Mouse (Mus musculus) frontal cortex, postnatal 36 days (tissue): ENCODE measurements around the gene Prkcb.

ENCODE experiments used
- DNase-seq, 2 experiments: peaks; one replicate each; pipeline ENCODE4 v3.0.0; 2022; ENCODE audit warnings: low spot score in 2 of 2

The Prkcb gene

DNA sequence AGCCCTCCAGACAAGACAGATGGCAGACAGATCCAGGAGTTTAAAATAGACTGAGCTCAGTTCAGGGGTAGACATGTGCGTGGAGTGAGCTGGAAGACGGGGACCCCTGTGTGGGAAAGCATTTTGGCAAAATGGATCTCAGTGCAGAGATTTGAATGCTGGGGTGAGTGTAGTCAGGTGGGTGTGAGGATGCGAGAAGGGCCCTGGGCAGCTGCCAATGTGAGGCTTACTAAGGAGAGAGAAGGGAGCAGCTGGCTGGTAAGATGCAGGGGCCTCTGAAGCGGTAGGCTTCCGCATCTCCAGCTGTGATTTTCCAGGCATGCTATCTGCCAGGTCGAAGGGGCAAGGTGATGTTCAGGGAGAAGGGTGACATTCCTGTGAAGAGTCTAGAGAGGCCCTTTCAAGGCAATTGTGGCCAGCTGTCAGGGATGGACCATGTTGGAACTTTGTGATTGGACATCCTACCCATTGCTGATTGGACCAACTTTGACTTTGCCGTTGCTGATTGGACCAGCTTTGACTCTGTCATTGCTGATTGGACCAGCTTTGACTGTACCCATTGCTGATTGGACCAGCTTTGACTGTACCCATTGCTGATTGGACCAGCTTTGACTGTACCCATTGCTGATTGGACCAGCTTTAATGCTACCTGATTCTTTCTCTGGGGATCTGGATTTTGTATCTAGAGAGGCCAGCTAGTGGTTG, 78.9 kb downstream of the Prkcb start:
- DNase-seq = peak in 1 of 2 experiments; percentile 63

DNA sequence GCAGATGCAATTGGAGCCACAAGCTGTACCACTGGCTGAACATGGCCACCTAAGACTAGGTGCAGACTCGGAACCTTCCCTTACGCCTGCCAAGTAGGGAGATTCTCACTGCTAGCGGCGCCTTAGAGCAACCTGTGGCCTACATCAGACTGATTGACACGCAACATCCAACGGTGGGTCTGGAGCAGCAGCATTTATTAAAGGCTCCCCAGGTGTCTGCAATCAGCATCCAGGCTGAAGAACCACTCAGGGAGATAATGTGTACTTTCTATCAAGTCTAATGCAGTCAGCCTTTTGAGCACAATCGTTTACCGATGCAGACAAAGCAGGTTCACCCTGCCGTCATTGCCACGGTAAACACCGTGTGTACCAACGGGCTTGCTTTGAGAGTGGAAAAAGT, 81.9 kb downstream of the Prkcb start:
- no peak for DNase-seq

GRCm38 (mm10) chr7:122371947-122372346, 83.4 kb downstream of the Prkcb start:
- no peak for DNase-seq

- DNase-seq = no peak
These were observed 83.8 kb downstream of the Prkcb start for GRCm38 (mm10) chr7:122372349-122372748.

- DNase-seq = no peak
These were observed 88.3 kb downstream of the Prkcb start for GRCm38 (mm10) chr7:122376845-122377244.

- no peak for DNase-seq
These were observed 89.4 kb downstream of the Prkcb start for GRCm38 (mm10) chr7:122377967-122378366.

DNA sequence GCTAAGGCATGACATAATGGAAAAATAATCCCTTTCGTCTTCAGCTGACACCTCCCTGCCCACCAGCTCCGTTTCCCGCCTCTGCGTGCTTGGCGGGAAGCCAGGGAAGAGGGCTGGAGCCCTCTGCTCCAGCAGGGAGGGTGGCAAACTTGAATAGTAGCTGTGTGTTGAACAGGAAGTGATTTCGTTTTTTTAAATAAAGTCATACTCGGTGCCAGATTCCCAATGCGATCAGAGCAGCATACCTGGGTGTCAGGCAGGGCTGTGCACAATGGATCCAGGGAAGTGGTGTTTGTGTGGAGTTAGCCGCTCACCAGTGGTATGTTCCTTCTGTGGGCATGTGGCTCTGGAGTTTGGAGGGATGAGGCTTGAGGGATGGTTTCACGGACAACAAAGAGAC, 89.9 kb downstream of the Prkcb start:
- no peak for DNase-seq

- DNase-seq = no peak
These were observed 90.7 kb downstream of the Prkcb start for GRCm38 (mm10) chr7:122379292-122379691.

- DNase-seq = no peak
These were observed 92.0 kb downstream of the Prkcb start for GRCm38 (mm10) chr7:122380336-122381130.

GRCm38 (mm10) chr7:122381560-122381959, 93.0 kb downstream of the Prkcb start:
- no peak for DNase-seq

DNA sequence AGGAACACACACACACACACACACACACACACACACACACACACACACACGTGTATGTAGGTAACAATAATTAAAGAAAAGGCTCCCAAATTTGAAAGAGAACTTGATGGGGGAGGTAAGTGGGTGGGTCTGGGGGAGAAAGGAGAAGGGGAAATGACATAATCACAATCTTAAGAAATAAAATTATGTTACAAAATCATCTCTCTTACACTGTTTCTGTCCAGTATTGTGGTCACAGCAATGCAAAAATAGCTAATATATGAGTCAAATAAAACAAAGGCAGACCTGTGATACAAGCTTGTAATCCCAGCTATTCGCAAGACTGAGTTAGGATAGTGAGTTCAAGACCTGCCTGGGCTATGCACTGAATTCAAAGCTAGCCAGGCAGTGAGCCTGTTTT, 94.7 kb downstream of the Prkcb start:
- no peak for DNase-seq

DNA sequence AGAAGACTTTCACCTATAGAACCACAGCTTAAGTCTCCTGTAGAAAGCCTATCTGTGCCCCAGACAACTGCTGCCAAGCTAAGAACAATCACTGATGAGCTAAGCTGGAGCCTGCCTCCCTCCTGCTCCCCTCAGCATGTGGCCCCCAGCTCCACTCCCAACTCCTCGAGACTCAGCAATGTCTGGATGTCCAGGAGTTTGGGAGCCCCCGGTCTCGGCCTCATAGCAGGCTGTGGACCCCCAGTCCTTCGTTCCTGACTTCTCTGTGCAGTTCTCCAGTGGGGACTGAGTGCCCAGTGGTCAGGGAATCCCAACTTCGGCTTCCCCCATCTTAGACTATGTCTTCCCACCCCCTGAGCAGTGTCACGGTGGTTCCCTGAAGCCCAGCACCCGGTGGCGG, 96.3 kb downstream of the Prkcb start:
- DNase-seq = no peak

DNA sequence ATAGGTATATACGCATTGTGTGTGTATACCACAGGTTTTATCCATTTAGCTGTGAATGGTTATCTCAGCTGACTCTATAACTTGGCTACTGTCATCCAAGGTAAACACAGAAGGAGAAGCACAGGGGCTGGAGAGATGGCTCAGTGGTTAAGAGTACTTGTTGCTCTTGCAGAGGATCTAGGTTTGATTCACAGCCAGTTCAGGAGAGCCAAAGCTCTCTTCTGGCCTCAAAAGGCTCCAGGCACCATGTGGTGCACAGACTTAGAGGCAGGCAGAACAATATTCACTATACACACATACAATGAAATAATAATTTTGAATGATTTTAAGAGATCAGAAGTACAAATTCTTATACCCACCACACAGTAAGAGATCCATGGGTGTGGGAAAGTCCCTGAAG, 98.0 kb downstream of the Prkcb start:
- DNase-seq = no peak

DNA sequence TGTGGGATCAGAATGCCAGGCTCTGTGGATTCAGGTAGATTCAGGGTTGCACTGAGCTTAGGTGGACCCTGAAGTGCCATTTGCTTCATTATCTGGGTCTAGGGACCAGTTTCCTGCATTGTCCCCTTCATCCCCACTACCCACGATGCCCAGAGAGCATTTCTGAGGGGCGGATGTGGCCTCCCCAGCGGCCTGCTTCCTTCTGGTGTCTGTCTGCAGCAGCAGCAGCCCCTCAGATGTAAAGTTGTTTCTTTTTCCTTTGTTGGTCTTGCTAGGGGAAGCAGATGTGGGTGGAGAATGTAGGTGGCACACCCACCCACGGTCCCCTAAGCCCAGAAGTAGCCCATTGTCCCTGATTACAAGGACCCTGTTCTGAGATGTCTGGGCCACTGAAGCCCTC, 99.3 kb downstream of the Prkcb start:
- DNase-seq = no peak

GRCm38 (mm10) chr7:122388858-122389257, 100.3 kb downstream of the Prkcb start:
- DNase-seq = no peak

DNA sequence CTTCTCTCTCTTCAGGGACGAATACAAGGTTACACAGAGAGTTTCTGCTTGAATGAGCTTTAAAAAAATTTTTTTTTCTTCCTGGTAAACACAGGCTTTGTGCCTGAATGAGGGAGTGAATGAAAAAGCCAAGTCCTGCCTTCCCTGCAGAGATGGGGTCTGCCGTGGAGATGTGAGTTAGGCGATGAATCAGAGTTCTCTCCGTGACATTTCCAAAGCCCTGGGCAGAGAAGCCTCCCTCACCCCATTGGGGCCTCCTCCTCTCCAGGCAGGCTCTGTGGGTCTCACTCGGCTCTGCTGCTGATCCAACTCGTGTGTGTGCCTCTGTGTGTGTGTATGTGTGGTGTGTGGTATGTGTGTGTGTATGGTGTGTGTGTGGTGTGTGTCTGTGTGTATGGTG, 101.1 kb downstream of the Prkcb start:
- DNase-seq = no peak

DNA sequence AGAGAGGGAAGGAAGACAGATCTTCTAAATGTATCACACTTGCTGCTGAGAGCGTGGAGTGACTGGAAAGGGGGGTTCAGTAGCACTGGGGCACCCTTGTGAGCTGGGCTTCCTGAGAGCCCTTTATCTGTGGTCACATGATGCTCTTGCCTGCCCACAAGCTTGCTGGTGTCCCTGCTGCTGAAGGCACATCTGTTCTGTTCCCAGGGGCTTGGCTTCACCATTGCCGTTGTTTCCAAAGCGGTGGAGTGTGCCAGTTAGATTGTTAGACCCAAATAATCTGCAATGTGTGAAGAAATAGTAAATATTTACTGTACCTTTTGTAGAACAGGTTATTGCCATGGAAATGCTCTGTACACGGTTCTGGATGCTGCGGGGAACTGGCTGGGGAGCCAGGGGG, 101.6 kb downstream of the Prkcb start:
- DNase-seq = no peak

GRCm38 (mm10) chr7:122390683-122391082, 102.1 kb downstream of the Prkcb start:
- DNase-seq = no peak

DNA sequence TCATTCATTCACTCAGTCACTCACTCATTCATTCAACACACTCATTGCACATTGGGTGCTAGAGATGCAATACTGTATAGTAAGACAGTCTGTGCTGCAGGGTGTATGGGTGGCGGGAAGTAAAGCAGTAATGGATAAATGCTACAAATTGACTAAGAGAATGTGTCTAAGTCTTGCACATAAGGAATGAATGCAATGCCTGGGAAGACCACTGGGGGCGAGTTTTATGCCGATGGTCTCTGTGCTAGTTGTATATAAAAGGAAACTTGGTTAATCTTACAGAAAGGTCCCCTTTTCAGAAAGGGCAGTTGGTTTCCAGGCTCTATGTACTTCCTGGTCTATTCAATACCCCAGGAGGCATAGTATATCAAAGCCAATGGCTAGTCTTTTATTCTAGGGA, 102.8 kb downstream of the Prkcb start:
- no peak for DNase-seq

- no peak for DNase-seq
These were observed 105.4 kb downstream of the Prkcb start for GRCm38 (mm10) chr7:122393964-122394363.

- DNase-seq = no peak
These were observed 106.8 kb downstream of the Prkcb start for GRCm38 (mm10) chr7:122395159-122395975.

GRCm38 (mm10) chr7:122395976-122396315, 107.4 kb downstream of the Prkcb start:
- DNase-seq = no peak

DNA sequence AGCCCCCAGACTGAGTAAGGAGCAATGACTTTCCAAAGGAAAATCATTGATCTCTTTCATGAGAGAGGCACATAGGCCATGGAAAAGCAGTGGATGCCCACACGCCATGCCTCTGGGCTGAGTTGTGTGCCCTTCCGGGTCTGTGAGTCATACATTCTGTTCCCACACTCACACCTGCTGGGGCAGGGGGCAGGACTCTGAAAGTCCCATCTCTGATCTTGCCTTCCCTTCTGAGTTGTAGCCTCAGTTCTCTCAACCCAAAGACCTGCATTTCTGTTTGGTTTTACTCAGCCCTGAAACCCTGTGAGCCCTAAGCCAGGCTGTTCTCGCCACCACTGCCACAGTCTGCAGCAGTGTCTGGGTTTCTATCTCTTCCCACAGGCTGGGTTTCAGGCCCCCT, 109.1 kb downstream of the Prkcb start:
- no peak for DNase-seq
